Mouse (Mus musculus) thymus, postnatal 36 days (tissue): ENCODE results near the gene Cox6b1.

ENCODE experiments used
- DNase-seq, 2 experiments: peaks; one replicate each; pipeline ENCODE4 v3.0.0; 2022; ENCODE audit warnings: mixed read lengths in 2 of 2

Cox6b1 gene

DNA sequence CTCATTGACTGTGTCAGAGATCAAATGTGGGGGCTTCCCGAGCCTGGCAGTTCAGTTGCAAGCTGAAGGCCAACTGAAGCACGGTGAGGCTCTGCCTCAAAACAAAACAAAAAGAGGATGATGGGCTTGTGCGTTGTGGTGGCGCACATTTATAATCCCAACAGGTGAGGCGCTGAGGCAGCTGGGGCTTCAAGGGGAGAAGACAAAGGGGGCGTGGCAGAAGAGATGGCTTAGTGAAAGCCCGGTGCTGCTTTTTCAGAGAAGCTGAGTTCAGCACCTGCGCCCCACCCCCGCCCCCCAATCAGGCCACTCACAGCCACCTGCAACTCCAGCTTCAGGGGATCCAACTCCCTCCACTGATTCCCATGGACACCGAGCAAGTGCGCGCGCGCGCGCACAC lies 17.5 kb downstream of the Cox6b1 start:
- no peak for DNase-seq

- peak; percentile 63 to 67 for DNase-seq
These were observed 18.1 kb downstream of the Cox6b1 start for GRCm38 (mm10) chr7:30607706-30608309.

GRCm38 (mm10) chr7:30604944-30605343 lies 21.0 kb downstream of the Cox6b1 start:
- DNase-seq, result no peak

DNA sequence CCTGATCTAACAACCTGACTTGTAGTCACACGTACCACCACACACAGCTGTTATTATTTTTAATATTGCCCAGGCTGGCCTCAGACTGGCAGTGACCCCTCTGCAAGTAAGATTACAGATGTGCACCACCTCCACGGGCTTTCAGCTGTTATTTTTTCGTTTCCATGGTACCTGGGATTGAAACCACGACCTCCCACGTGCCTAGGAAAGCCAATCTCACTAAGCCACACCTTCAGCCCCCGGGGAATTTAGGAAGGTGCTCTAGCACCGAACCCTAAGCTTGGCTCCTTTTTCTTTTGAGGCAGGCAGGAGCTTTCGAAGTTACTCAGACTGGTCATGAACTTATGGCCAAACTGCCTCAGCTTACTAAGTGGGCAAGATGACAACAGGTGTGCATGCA lies 21.5 kb downstream of the Cox6b1 start:
- DNase-seq, result no peak

DNA sequence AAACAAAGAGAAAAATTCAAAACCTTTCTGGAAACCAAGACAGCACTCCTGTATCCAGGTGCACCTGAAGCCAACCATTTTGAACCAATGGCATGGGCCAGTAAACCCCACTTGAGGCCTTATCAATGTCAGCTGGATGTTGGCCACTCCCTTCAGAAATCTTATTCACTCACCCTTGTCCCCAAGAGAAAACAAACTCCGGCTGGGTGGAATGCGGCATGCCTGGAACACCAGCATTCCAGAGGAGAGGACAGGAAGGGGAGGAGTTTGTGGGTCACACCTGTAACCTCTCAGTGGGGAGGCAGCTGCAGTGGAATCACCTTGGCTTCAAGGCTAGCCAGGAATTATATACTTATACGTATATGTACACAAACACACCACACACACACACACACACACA lies 23.4 kb downstream of the Cox6b1 start:
- no peak for DNase-seq

- DNase-seq, result no peak
These were observed 25.3 kb downstream of the Cox6b1 start for GRCm38 (mm10) chr7:30600651-30601050.

DNA sequence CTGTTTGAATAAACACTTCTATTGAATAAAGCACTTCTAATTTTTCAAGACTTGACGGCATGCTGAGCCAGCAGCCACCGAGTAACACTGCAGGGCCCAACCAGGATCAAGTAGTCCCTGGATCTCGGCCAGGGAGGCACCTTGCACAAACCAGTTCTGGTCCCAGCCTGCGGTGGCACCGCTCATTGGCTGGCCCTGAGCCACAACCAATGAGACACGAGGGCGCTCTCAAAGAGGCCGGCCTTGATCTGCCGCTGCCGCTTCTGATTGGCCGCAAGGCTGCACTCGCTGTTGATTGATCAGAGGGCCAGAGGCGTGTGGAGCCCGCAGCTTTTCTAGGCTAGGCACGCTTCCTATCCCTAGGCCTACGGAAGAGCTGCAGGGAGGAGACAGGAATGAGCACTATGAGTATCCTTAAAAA lies 26.0 kb downstream of the Cox6b1 start:
- DNase-seq, result peak; percentile 54 to 71

DNA sequence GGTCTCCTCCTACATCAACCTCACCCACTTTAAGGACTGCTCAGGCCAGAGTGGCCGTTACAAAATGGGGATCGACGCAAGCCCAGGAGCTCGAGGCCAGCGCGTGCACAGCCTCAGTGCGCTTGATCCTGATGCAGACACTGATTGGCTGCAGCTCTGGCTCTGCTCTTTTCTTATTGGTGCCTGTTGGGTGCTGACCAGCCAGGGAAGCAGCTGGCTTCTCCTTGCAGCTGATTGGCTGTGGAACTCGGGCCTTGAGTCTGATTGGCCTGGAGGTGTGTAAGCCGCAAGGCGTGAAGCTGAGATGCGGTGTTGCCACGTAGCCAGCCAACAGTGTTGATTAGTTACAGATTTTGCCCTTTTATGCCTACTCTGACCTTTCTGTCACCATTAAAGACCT lies 27.2 kb downstream of the Cox6b1 start, which contains the start of gene Zbtb32:
Gene Zbtb32, minus strand, starts transcription at position 124 of the 400 bp plus-strand sequence.
- DNase-seq, result no peak

- no peak for DNase-seq
These were observed 29.1 kb downstream of the Cox6b1 start for GRCm38 (mm10) chr7:30596811-30597210.

GRCm38 (mm10) chr7:30596093-30596492 lies 29.9 kb downstream of the Cox6b1 start:
- DNase-seq, result no peak

GRCm38 (mm10) chr7:30594510-30595024 lies 31.4 kb downstream of the Cox6b1 start:
- DNase-seq, result no peak

DNA sequence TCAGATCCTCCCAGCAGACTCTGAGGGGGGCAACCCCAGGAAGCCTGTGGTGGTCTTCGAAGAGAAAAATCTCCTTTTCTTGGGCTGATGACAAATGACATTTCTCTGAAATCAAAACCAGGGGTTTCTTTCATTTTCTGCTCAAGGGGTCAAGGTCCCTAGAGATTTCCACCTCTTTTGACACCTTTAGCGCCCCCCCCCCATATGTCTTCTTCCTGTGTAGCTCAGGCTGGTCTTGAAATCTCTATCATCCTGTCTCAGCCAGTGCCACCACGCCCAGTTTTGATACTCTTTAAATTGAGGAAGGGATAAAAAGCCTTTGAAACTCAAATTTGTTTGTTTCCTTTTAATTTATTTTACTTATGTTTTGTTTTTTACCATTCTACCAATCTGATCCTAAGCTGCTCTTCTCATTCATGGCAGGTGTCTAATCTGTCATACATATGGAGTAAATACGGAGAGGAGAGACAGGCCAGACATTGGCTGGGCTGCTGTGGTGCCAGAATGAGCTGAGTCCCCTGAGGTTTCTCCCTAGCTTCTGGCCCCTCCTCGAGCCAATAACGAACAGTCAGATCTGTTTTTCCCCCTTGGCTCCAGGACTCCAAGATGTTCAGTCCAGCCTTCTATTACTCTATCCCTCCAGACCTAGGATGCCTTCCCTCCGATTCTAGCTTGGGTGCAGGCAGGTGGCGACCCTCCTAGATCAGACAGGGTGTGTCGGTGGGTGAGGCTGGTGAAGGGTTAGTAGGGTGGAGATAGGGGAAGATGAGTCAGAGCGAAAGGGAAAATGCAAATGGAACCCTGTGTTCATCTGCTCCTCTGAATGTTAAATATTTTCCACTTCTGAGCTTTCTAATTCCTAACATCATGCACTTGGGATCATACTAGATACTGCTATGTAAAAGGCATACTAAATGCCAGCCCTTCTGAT lies 32.1 kb downstream of the Cox6b1 start:
- DNase-seq, result no peak

DNA sequence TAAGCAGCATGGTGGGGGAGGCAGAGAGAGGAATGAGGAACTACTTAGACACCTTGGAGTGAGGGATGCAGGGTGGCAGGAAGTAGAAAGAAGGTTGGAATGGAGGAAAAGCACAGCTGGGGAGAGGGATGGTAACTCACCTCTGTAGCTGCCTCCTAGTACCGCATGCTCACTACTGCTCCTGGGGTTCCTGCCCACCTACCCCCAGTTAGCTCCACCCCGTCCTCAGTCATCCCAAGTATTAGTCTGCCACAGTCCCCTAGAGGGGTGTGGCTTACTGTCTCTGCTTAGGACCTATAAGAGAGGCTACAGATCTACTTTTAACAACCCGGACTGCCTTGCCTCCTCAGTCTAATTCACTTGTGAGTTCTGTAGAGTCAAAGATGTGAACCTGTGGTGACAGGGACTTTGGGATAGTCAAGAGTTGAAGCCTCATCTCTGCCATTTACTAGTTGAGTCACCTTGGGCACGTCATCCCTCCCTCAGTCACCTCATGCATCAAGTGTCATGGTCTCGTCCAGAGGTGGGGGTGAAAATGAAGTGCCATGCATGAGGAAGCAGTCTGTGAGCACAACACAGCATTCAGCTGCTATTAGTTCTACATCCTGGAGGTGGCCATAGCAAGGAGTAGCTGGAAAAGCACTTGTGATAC lies 33.1 kb downstream of the Cox6b1 start:
- no peak for DNase-seq

DNA sequence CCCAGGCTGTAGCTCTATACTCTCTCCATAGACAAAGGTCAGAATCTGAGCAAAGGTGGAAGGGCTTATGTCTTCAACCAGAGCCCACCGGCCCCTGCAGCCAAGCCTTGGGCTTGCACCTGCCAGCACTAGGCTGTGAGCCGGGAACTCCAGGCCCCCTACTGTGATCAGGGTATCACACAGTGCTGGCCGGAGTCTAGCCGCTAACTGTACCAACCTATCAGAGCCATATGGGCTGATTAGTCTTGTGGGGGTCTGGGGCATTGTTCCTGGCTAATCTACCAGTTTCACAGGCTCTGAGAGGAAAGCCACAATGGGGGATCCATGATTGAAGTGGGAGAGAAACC lies 34.4 kb downstream of the Cox6b1 start:
- no peak for DNase-seq

GRCm38 (mm10) chr7:30590927-30591604 lies 34.9 kb downstream of the Cox6b1 start:
- no peak for DNase-seq

DNA sequence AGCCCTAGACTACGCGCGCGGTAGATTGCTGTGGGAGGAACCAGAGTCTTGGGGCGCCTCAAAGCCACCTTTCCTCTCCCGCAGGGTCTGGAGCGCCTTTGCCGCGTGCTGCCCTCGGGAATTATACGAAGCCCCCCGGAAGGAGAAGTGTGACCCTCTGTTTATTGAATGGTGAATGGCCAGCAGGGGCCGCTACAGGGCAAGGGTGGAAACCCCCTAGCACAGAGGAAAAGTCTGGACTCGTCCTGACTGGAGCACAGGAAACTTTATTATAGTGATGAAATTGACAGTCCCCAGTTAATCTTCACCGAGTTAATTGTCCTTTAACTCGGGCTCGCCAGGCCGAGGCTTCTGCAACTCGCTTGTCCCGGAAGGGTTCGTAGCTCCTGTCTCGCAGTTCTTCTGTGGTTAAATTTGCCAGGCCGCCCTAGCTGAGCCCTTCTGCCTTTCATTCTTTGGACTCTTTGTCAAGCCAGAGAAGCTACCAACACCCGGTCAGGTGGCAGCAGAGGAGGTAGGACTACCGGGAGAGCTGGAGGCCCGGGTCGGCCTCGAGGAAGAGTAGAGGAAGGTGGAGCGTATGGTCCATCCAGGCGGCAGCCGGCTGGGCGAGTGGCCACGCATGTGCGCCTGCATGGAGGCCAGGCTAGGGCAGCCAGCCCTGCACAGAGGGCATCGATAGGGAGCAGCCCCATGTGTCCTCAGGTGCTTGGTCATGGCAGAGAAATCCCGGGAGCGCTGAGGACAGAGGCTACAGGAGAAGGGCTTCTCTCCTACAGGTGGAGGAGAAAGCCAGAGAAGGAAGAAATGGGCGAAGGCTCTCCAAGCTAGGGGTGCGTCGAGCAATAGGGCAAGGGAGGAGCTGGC lies 36.3 kb downstream of the Cox6b1 start:
- DNase-seq, result peak; percentile 82 to 85

- peak; percentile 91 to 96 for DNase-seq
These were observed 37.1 kb downstream of the Cox6b1 start, which contains the start of gene Kmt2b for GRCm38 (mm10) chr7:30588676-30589434. Gene Kmt2b (minus strand): TSS chr7:30588726.

DNA sequence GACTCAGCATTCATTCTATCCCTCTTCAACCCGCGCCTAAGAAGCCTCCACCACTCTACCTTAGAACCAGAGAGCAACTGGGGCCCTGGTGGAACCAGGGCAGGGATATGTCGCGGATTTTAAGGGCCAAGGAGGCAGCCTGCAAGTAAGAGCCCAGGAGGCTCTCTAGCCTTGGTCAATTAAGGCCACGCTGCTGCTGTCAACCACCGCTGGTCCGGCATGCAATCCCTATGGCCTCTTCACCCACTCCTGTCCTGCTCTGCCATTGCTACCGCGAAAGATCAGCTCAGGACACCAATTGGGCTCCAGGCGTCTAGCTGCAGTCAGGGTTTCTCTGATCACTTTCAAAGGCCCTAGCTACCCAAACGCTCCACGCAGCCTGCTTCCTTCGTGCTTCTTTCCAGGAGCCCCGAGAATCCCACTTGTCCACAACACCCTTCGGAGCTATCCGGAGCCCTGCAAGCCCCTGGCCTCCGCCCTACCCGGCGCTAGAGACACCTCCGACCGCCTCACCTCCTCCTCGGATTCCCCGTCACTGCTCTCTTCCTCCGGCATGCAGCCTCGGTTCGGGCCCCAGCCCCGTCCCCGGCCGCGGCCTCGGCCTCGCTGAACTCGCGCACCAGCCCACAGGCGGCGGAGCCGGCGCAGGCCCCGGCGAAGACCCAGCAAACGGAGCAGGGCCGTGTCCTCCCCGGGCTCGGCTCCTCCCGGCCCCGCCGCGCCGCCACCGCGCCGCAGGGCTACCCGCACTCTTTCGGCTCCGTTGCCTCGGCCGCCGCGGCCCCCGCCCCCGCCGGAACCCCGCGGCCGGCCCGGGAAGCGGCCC lies 37.9 kb downstream of the Cox6b1 start:
- DNase-seq, result peak in 1 of 2 experiments; percentile 65

- DNase-seq, result peak in 1 of 2 experiments; percentile 43
These were observed 39.4 kb downstream of the Cox6b1 start for GRCm38 (mm10) chr7:30586455-30587020.

GRCm38 (mm10) chr7:30585170-30585569 lies 40.8 kb downstream of the Cox6b1 start:
- DNase-seq, result no peak
